Mouse (Mus musculus): ENCODE data around the gene Rapgef3.
A peak's percentile ranks its signal among the peaks of the same experiment; 100 is the strongest.

DNA sequence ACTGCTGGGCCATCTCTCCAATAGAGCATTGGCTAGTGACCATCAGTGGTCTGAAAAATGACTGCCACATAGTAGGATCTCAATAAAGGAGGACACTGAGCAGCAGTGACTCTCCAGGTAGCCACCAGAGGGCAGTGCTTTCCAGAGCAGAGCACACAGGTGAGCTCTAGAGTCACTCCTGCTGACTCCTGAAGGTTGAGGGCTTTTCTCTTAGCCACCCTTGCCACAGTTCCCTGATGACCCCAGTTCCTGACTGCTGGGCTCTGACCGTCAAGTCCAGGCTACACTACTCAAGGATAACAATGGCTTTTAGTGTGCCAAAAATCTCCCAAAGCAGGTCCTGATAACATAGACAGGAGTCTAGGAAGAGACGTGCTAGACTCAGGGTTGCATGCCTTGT, 16.1 kb downstream of the Rapgef3 start:
- TF ChIP-seq CTCF (IDR thresholded peaks at IDR 0.05): peak; percentile 74
- TF ChIP-seq EP300 (IDR thresholded peaks at IDR 0.05): no peak

Measured in lung, postnatal 0 days (tissue).